Mouse (Mus musculus) liver, adult 10 weeks (tissue): ENCODE measurements around the gene 4930455H04Rik. TPM values are rescaled to one million over a fixed set of nuclear protein-coding genes. Genes with fewer than 3 reads are reported as not detected.

ENCODE experiments used
- polyA plus RNA-seq: library from polyadenylated mRNA; stranded (reverse); fragments of 350-450 nt; fragmentation: Illumina TruSeq; extraction: RNeasy Lipid Tissue Mini Kit (QIAGEN cat#74804); gene quantifications from one replicate; pipeline ENCODE4 v1.2.3, GENCODE M21; 2014; ENCODE audit warnings: low read depth, low replicate concordance

4930455H04Rik gene
- polyA plus RNA-seq, result not detected

DNA sequence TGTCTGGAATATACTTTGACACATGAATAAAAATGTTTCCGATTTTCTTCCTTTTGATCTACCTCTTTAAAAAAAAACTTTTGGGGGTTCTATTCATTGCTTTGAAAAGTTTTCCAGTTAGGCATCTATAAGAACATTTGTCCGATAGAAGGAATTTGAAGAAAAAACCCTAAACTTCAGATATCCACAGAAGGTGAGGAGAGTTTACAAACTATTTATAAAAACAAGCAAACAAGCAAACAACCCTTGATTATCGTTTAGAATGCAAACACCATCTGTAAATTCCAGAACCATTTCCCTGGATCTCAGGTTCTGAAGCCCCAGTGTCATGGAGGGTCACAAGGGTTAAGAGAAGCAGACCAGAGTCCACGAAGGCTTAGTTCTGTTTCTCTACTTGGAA is at the start of gene 4930455H04Rik:
Gene 4930455H04Rik, plus strand, starts transcription at position 301 of the 400 bp plus-strand sequence.

DNA sequence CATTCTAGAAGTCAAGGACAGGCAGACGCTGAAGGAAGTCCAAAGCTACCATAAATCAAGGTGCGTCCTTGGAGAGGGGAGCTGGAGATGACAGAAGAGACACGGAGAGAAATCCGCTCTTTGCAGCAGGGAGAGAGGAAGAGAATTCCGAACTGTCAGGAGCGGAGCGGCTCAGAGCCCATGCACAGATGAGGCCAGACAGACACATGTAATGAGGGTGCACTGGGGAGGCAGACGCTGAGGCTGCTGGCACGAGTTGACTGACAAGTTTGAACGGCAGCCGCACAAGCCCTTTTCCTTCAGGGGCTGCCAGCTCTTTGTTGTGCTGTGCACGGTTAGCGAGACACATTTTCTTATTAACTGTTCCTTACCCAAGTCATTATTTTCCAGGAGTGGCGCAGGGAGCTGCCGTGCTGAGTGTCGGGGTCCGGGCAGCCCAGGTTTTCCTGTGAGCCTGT is 502 bp downstream of the 4930455H04Rik start, which contains the start of gene Palmd:
Gene Palmd, minus strand, starts transcription at position 448 of the 458 bp plus-strand sequence.

Other genes with a start within 250 kb of the 4930455H04Rik start
- 22.8 TPM for gene Agl, start 160.1 kb upstream of the 4930455H04Rik start, polyA plus RNA-seq
- 11.3 TPM for gene Frrs1, start 108.8 kb upstream of the 4930455H04Rik start, polyA plus RNA-seq
- gene Palmd, start 720 bp downstream of the 4930455H04Rik start, polyA plus RNA-seq, result 84.3 TPM